Mouse (Mus musculus): Measurements from ENCODE around the gene Tmem39b.
"Not testable (repeated sequence)": the region's sequence is repeated elsewhere in the genome, so short reads cannot be mapped to it uniquely, and the experiment has no call there.

GRCm38 (mm10) chr4:129700661-129701060 lies 4.0 kb upstream of the Tmem39b start:
- TF ChIP-seq CTCF, POLR2A (IDR thresholded peaks at IDR 0.05; ENCODE audit: extremely low read depth, insufficient read depth, low read length): not testable (repeated sequence)
